Mouse (Mus musculus) monocyte, adult 59 days (primary cell): ENCODE measurements around the gene Zkscan1. TPM values are rescaled to one million over a fixed set of nuclear protein-coding genes. Genes with fewer than 3 reads are reported as not detected.

Experiments used
- total RNA-seq, 2 experiments: library from RNA; stranded (reverse); gene quantifications; one replicate each; pipeline ENCODE4 v1.2.4; 2023

The Zkscan1 gene
- 10 to 100 TPM; 11.2 to 12.3 TPM for total RNA-seq

GRCm38 (mm10) chr5:138084996-138085395 lies at the start of gene Zkscan1:
TSS of gene Zkscan1 (plus strand) at chr5:138085084.

GRCm38 (mm10) chr5:138052894-138053293 lies 32.0 kb upstream of the Zkscan1 start, which contains the start of gene Smok3c:
TSS of gene Smok3c (plus strand) at chr5:138053194.

GRCm38 (mm10) chr5:138116255-138117198 lies 31.6 kb downstream of the Zkscan1 start, which contains the start of gene Zscan21:
TSS of gene Zscan21 (plus strand) at chr5:138116903.

GRCm38 (mm10) chr5:138155443-138155976 lies 70.6 kb downstream of the Zkscan1 start, which contains the start of gene Zfp113:
TSS of gene Zfp113 (minus strand) at chr5:138155744.

Other genes starting within 250 kb of the Zkscan1 start
- gene Pilra, start 248.8 kb upstream of the Zkscan1 start, total RNA-seq, result 100 to 1,000 TPM; 435 to 464 TPM
- 100 to 1,000 TPM; 320 to 398 TPM for gene Pilrb1, start 227.0 kb upstream of the Zkscan1 start, total RNA-seq
- gene Pilrb2, start 213.3 kb upstream of the Zkscan1 start, total RNA-seq, result 100 to 1,000 TPM; 304 to 357 TPM
- gene Cyp3a13, start 163.5 kb upstream of the Zkscan1 start, total RNA-seq, result not detected
- gene Gjc3, start 122.0 kb upstream of the Zkscan1 start, total RNA-seq, result not detected
- gene Azgp1, start 103.6 kb upstream of the Zkscan1 start, total RNA-seq, result not detected
- gene Smok3a, start 63.8 kb upstream of the Zkscan1 start, total RNA-seq, result not detected
- not detected for gene Smok3b, start 63.7 kb upstream of the Zkscan1 start, total RNA-seq
- not detected for gene Smok3c, start 31.9 kb upstream of the Zkscan1 start, total RNA-seq
- gene Zscan21, start 31.8 kb downstream of the Zkscan1 start, total RNA-seq, result 1 to 10 TPM; 7.0 to 7.9 TPM
- gene Zfp113, start 70.7 kb downstream of the Zkscan1 start, total RNA-seq, result 1 to 10 TPM; 2.5 to 3.6 TPM
- 10 to 100 TPM; 45.2 to 52.4 TPM for gene Cops6, start 76.0 kb downstream of the Zkscan1 start, total RNA-seq
- 10 to 100 TPM; 44.6 to 51.6 TPM for gene Ap4m1, start 86.9 kb downstream of the Zkscan1 start, total RNA-seq
- gene Mcm7, start 87.3 kb downstream of the Zkscan1 start, total RNA-seq, result 10 to 100 TPM; 22.7 to 24.9 TPM
- gene Taf6, start 102.4 kb downstream of the Zkscan1 start, total RNA-seq, result 10 to 100 TPM; 22.3 to 23.2 TPM
- 10 to 100 TPM; 12.7 to 16.3 TPM for gene Cnpy4, start 102.4 kb downstream of the Zkscan1 start, total RNA-seq
- gene Mblac1, start 109.2 kb downstream of the Zkscan1 start, total RNA-seq, result 1 to 10 TPM; 3.1 to 4.2 TPM
- gene Nxpe5, start 140.8 kb downstream of the Zkscan1 start, total RNA-seq, result 1 to 10 TPM; 6.4 to 8.4 TPM
- 10 to 100 TPM; 77.4 to 83.2 TPM for gene Lamtor4, start 170.4 kb downstream of the Zkscan1 start, total RNA-seq
- 10 to 100 TPM; 54.7 to 72.0 TPM for gene BC037034, start 178.9 kb downstream of the Zkscan1 start, total RNA-seq
- under 1 TPM in 1 of 2 experiments, not detected in 1; 0.30 TPM for gene Gal3st4, start 187.8 kb downstream of the Zkscan1 start, total RNA-seq
- not detected for gene Gm43720, start 194.9 kb downstream of the Zkscan1 start, total RNA-seq
- gene Gpc2, start 194.9 kb downstream of the Zkscan1 start, total RNA-seq, result 1 to 10 TPM; 2.0 to 2.5 TPM
- gene Stag3, start 195.2 kb downstream of the Zkscan1 start, total RNA-seq, result 1 to 10 TPM in 1 of 2 experiments, under 1 TPM in 1; 0.67 to 1.6 TPM